Mouse (Mus musculus) limb, embryonic 14.5 days (tissue): ENCODE measurements around the gene Pde3a. TPM values are rescaled to one million over a fixed set of nuclear protein-coding genes. Genes with fewer than 3 reads are reported as not detected.

ENCODE experiments used
- ATAC-seq: fragments of 200-750 bp; cut with Nextera tagmentation; 2 replicates; pipeline ENCODE4 v1.8.0; 2017; ENCODE audit warnings: low read depth, moderate number of reproducible peaks, moderate TSS enrichment; ENCODE audit not compliant: low FRiP score
- DNase-seq: peaks from one replicate; pipeline ENCODE4 v3.0.0-alpha.2; 2015; ENCODE audit warnings: low spot score
- H3K27ac ChIP-seq: fragments of 300-500 bp; sonication (generic); replicated peaks from 2 replicates; pipeline ENCODE4 v1.5.1; 2014; ENCODE audit warnings: low read depth, mild to moderate bottlenecking, low read length, moderate library complexity, mixed read lengths
- H3K27me3 ChIP-seq: fragments of 300-500 bp; sonication (generic); 2 replicates; pipeline ENCODE4 v1.6.1; 2014; ENCODE audit warnings: low read length, mixed read lengths; ENCODE audit not compliant: control insufficient read depth, insufficient read depth
- H3K36me3 ChIP-seq: fragments of 300-500 bp; sonication (generic); 2 replicates; pipeline ENCODE4 v1.6.1; 2014; ENCODE audit warnings: mild to moderate bottlenecking, low read length, moderate library complexity, mixed read lengths; ENCODE audit not compliant: control insufficient read depth, insufficient read depth
- H3K4me1 ChIP-seq: fragments of 300-500 bp; sonication (generic); 2 replicates; pipeline ENCODE4 v1.6.1; 2014; ENCODE audit warnings: antibody characterized with exemption, low read length, mixed read lengths; ENCODE audit not compliant: control insufficient read depth, insufficient read depth
- H3K4me2 ChIP-seq: fragments of 300-500 bp; sonication (generic); replicated peaks from 2 replicates; pipeline ENCODE4 v1.6.1; 2014; ENCODE audit warnings: low read depth, mild to moderate bottlenecking, low read length, moderate library complexity; ENCODE audit not compliant: severe bottlenecking
- H3K4me3 ChIP-seq: fragments of 300-500 bp; sonication (generic); replicated peaks from 2 replicates; pipeline ENCODE4 v1.5.1; 2014; ENCODE audit warnings: low read length
- H3K9ac ChIP-seq: fragments of 300-500 bp; sonication (generic); 2 replicates; pipeline ENCODE4 v1.6.1; 2014; ENCODE audit warnings: mild to moderate bottlenecking, low read depth, low read length, moderate library complexity; ENCODE audit not compliant: severe bottlenecking
- H3K9me3 ChIP-seq: fragments of 300-500 bp; sonication (generic); 2 replicates; pipeline ENCODE4 v1.6.1; 2016; ENCODE audit warnings: low read length; ENCODE audit not compliant: control insufficient read depth
- POLR2A ChIP-seq: fragments of 200-500 bp; IDR thresholded peaks from 2 replicates; pipeline ENCODE4 v1.8.0; 2012; ENCODE audit warnings: inconsistent platforms, mild to moderate bottlenecking, moderate library complexity, borderline replicate concordance; ENCODE audit not compliant: insufficient read depth, insufficient read length; ENCODE audit errors: extremely low read depth
- WGBS: fragments of 180-500 bp; shearing (Covaris S2); extraction: QIAGEN DNeasy Blood & Tissue Kit; methylation state at CpG from one replicate; pipeline ENCODE4 v1.1.7; 2014; 5-methylcytosine and 5-hydroxymethylcytosine counted together
- polyA plus RNA-seq, 2 experiments: library from polyadenylated mRNA; depleted of rRNA in 1 of 2; stranded (reverse) in 1 of 2; unstranded in 1 of 2; fragments of >200 nt; fragmentation: Nextera tagmentation in 1 of 2; extraction: Ambion mirVana in 1 of 2; gene quantifications; 2 replicates each; pipeline versions ENCODE4 v1.2.1 to v1.2.3; 2012 to 2014

Pde3a gene
- polyA plus RNA-seq, 2 experiments: 4.6 to 5.2 TPM

- ATAC-seq (no peak), DNase-seq (no peak)
- no peak overlapping the region for H3K9ac ChIP-seq
- H3K4me3 ChIP-seq: no peak overlapping the region
- H3K9me3 ChIP-seq: no peaks in the 10 kb centered on the region
- no peaks in the 10 kb centered on the region for H3K27me3 ChIP-seq
- H3K36me3 ChIP-seq: no peaks in the 10 kb centered on the region
- TF ChIP-seq POLR2A: no peak
- no peak overlapping the region for H3K4me2 ChIP-seq
- no peak overlapping the region for H3K27ac ChIP-seq
- WGBS: 88% methylated on average over 4 of the region's 4 CpGs
- peaks cover 4% of the 10 kb centered on the region; the same call in 1 of the 2 replicates for H3K4me1 ChIP-seq
Measured at GRCm38 (mm10) chr6:141265257-141265656, 16.2 kb downstream of the Pde3a start.

GRCm38 (mm10) chr6:141267888-141268570, 19.0 kb downstream of the Pde3a start:
- no peaks in the 10 kb centered on the region for H3K9me3 ChIP-seq
- TF ChIP-seq POLR2A: no peak
- ATAC-seq (no peak), DNase-seq (no peak)
- peaks cover 4% of the 10 kb centered on the region; the same call in 1 of the 2 replicates for H3K4me1 ChIP-seq
- H3K9ac ChIP-seq: no peak overlapping the region
- WGBS: 69% methylated on average over 11 of the region's 11 CpGs
- H3K4me2 ChIP-seq: no peak overlapping the region
- H3K27ac ChIP-seq: no peak overlapping the region
- H3K4me3 ChIP-seq: no peak overlapping the region
- no peaks in the 10 kb centered on the region for H3K27me3 ChIP-seq
- no peaks in the 10 kb centered on the region for H3K36me3 ChIP-seq

- Histone ChIP-seq H3K36me3 (no peaks in the 10 kb centered on the region), H3K27ac (no peak overlapping the region), H3K4me1 (peaks cover 4% of the 10 kb centered on the region; the same call in 1 of the 2 replicates), H3K9ac (no peak overlapping the region), H3K4me2 (no peak overlapping the region), H3K27me3 (no peaks in the 10 kb centered on the region), H3K4me3 (no peak overlapping the region), H3K9me3 (no peaks in the 10 kb centered on the region)
- 91% methylated on average over 5 of the region's 5 CpGs for WGBS
- ATAC-seq (no peak), DNase-seq (no peak)
- no peak for TF ChIP-seq POLR2A
Measured at GRCm38 (mm10) chr6:141268871-141269270, 19.8 kb downstream of the Pde3a start.

GRCm38 (mm10) chr6:141271133-141271532, 22.1 kb downstream of the Pde3a start:
- DNase-seq (no peak), ATAC-seq (no peak)
- Histone ChIP-seq H3K9me3 (no peaks in the 10 kb centered on the region), H3K27ac (no peak overlapping the region), H3K4me1 (peaks cover 4% of the 10 kb centered on the region; the same call in 1 of the 2 replicates), H3K9ac (no peak overlapping the region), H3K4me2 (no peak overlapping the region), H3K4me3 (no peak overlapping the region), H3K27me3 (no peaks in the 10 kb centered on the region), H3K36me3 (no peaks in the 10 kb centered on the region)
- 88% methylated on average over 5 of the region's 5 CpGs for WGBS
- TF ChIP-seq POLR2A: no peak

- H3K36me3 ChIP-seq: no peaks in the 10 kb centered on the region
- no peaks in the 10 kb centered on the region for H3K9me3 ChIP-seq
- no peak overlapping the region for H3K4me3 ChIP-seq
- no peaks in the 10 kb centered on the region for H3K27me3 ChIP-seq
- DNase-seq (no peak), ATAC-seq (no peak)
- 88% methylated on average over 3 of the region's 3 CpGs for WGBS
- H3K9ac ChIP-seq: no peak overlapping the region
- no peak overlapping the region for H3K27ac ChIP-seq
- no peak overlapping the region for H3K4me2 ChIP-seq
- TF ChIP-seq POLR2A: no peak
- H3K4me1 ChIP-seq: peaks cover 4% of the 10 kb centered on the region; the same call in 1 of the 2 replicates
Measured at GRCm38 (mm10) chr6:141271579-141271978, 22.5 kb downstream of the Pde3a start.
